ENCODE assay signal across 8 mouse cellular contexts in genomic region chr15:3269996-3270645, GRCm38 (mm10). TPM values are rescaled to one million over a fixed set of nuclear protein-coding genes. Genes with fewer than 3 reads are reported as not detected.
A peak's percentile ranks its signal among the peaks of the same experiment; 100 is the strongest.
DNase-seq lines count a peak whose midpoint lies in the region; ATAC-seq lines count a peak whose summit lies in the region.

No protein-coding gene starts in this region.

- H3K79me2 ChIP-seq in macrophage (ENCODE audit: inconsistent target), result peaks cover 43% of the 10 kb centered on the region

- WGBS in lung, embryonic 15.5 days, result 39% methylated on average over 6 of the region's 6 CpGs
- 21% methylated on average over 6 of the region's 6 CpGs for WGBS in intestine, embryonic 16.5 days
- WGBS in macrophage (ENCODE audit: missing documents), result 23% methylated on average over 6 of the region's 6 CpGs

- peak overlapping the region; percentile 87 for H3K27ac ChIP-seq in lung, embryonic 15.5 days
- peak overlapping the region; percentile 85 for H3K27ac ChIP-seq in intestine, embryonic 16.5 days (ENCODE audit: low read length)
- H3K27ac ChIP-seq in macrophage, result peak overlapping the region; percentile 99

- no peaks in the 10 kb centered on the region for H3K9me3 ChIP-seq in lung, embryonic 15.5 days
- H3K9me3 ChIP-seq in erythroblast, embryonic 14.5 days (ENCODE audit: control insufficient read depth, low read length), result no peaks in the 10 kb centered on the region
- no peaks in the 10 kb centered on the region for H3K9me3 ChIP-seq in intestine, embryonic 16.5 days (ENCODE audit: control insufficient read depth, low read length)

- H3K4me2 ChIP-seq in lung, embryonic 15.5 days, result peak overlapping the region; percentile 54
- peak overlapping the region; percentile 35 for H3K4me2 ChIP-seq in intestine, embryonic 16.5 days (ENCODE audit: low read depth, low read length)

- no peak overlapping the region for H3K9ac ChIP-seq in lung, embryonic 15.5 days
- H3K9ac ChIP-seq in intestine, embryonic 16.5 days (ENCODE audit: low read depth, low read length), result peak overlapping the region; percentile 44

- H3K4me1 ChIP-seq in lung, embryonic 15.5 days, result peaks cover 12% of the 10 kb centered on the region
- peaks cover 5% of the 10 kb centered on the region for H3K4me1 ChIP-seq in erythroblast, embryonic 14.5 days (ENCODE audit: control insufficient read depth)
- peaks cover 12% of the 10 kb centered on the region for H3K4me1 ChIP-seq in intestine, embryonic 16.5 days (ENCODE audit: control insufficient read depth, insufficient read depth, low read length)

- no peak for DNase-seq in lung, postnatal 10 days
- DNase-seq in layer of hippocampus, postnatal 25 days (ENCODE audit: extremely low spot score in 1 of 2, low spot score in 1 of 2), result no peak
- no peak for DNase-seq in layer of hippocampus, adult 8-10 months (ENCODE audit: low spot score in 2 of 2)
- no peak for DNase-seq in cerebellum, adult 11 months

- ATAC-seq in lung, embryonic 15.5 days (ENCODE audit: borderline replicate concordance, extremely low read depth, low FRiP score, low TSS enrichment), result 0 out of 2 replicates have a peak, but pooled peaks have one; percentile 24
- peak; percentile 48 for ATAC-seq in intestine, embryonic 16.5 days

- no peaks in the 10 kb centered on the region for H3K36me3 ChIP-seq in lung, embryonic 15.5 days
- no peaks in the 10 kb centered on the region; the same call in 1 of the 2 replicates for H3K36me3 ChIP-seq in erythroblast, embryonic 14.5 days (ENCODE audit: control insufficient read depth)
- no peaks in the 10 kb centered on the region for H3K36me3 ChIP-seq in intestine, embryonic 16.5 days (ENCODE audit: control insufficient read depth, insufficient read depth, low read length)
- no peaks in the 10 kb centered on the region; the same call in 1 of the 2 replicates for H3K36me3 ChIP-seq in macrophage (ENCODE audit: inconsistent target)

- no peaks in the 10 kb centered on the region for H3K27me3 ChIP-seq in lung, embryonic 15.5 days
- H3K27me3 ChIP-seq in erythroblast, embryonic 14.5 days (ENCODE audit: control insufficient read depth), result no peaks in the 10 kb centered on the region
- no peaks in the 10 kb centered on the region for H3K27me3 ChIP-seq in intestine, embryonic 16.5 days (replicated peaks; ENCODE audit: control insufficient read depth, insufficient read depth, low read length)

- H3K4me3 ChIP-seq in lung, embryonic 15.5 days, result peak overlapping the region; percentile 40
- H3K4me3 ChIP-seq in erythroblast, embryonic 14.5 days (replicated peaks), result peak overlapping the region; percentile 60
- H3K4me3 ChIP-seq in intestine, embryonic 16.5 days (ENCODE audit: low read length), result peak overlapping the region; percentile 54
- peak overlapping the region; percentile 89 for H3K4me3 ChIP-seq in macrophage (ENCODE audit: inconsistent target)

RNA-seq across cellular contexts. Expression of gene Selenop, which starts 1.8 kb away (rescaled TPM):
- polyA plus RNA-seq in lung, embryonic 15.5 days (2015; fragmentation: Nextera tagmentation; extraction: Ambion mirVana), result 120 and 123 TPM in 2 replicates
- polyA plus RNA-seq in erythroblast, embryonic 14.5 days (2012), result 0.26 and 0.56 TPM in 2 replicates
- 512 and 640 TPM in 2 replicates for polyA plus RNA-seq in intestine, embryonic 16.5 days (2015; fragmentation: Nextera tagmentation; extraction: Ambion mirVana)
- total RNA-seq in macrophage (2018; cell fraction: chromatin; rRNA removed), result 1,000 to 10,000 TPM in 1 of 26 experiments, 100 to 1,000 TPM in 10, 10 to 100 TPM in 15; 23.8 to 1,148 (median 94.1) TPM
- total RNA-seq in macrophage (2018; cell fraction: cytosol; rRNA removed), result over 10,000 TPM in 10 of 26 experiments, 1,000 to 10,000 TPM in 16; 1,265 to 11,944 (median 5,711) TPM
- total RNA-seq in macrophage (2018; cell fraction: nucleus; rRNA removed), result 1,000 to 10,000 TPM in 14 of 26 experiments, 100 to 1,000 TPM in 12; 298 to 6,070 (median 1,195) TPM
- polyA plus RNA-seq in macrophage (2018), result 3,955 to 15,839 TPM (median 14,226 TPM) in 3 replicates
- 100 to 1,000 TPM; 290 to 344 TPM for total RNA-seq in layer of hippocampus, postnatal 25 days (2021)
- 100 to 1,000 TPM; 276 to 311 (median 294) TPM for total RNA-seq in layer of hippocampus, adult 8-10 months (2022)

RNA-seq across cellular contexts. Expression of gene Ccdc152, which starts 33.2 kb away (rescaled TPM):
- 0.21 and 0.29 TPM in 2 replicates for polyA plus RNA-seq in lung, embryonic 15.5 days (2015; fragmentation: Nextera tagmentation; extraction: Ambion mirVana)
- not detected in 2 replicates for polyA plus RNA-seq in erythroblast, embryonic 14.5 days (2012)
- 0.24 and 0.58 TPM in 2 replicates for polyA plus RNA-seq in intestine, embryonic 16.5 days (2015; fragmentation: Nextera tagmentation; extraction: Ambion mirVana)
- not detected for total RNA-seq in macrophage (2018; cell fraction: chromatin; rRNA removed)
- total RNA-seq in macrophage (2018; cell fraction: cytosol; rRNA removed), result 1 to 10 TPM in 12 of 26 experiments, under 1 TPM in 14; 0.11 to 5.3 (median 0.90) TPM
- total RNA-seq in macrophage (2018; cell fraction: nucleus; rRNA removed), result under 1 TPM in 4 of 26 experiments, not detected in 22; 0.40 to 0.85 (median 0.63) TPM
- polyA plus RNA-seq in macrophage (2018), result 1.4 to 22.5 TPM in 2 of 3 replicates, not detected in the other
- not detected for total RNA-seq in layer of hippocampus, postnatal 25 days (2021)
- total RNA-seq in layer of hippocampus, adult 8-10 months (2022), result not detected

Comparison
In these comparisons a context has a peak if more than half of its experiments do, and no peak if none do; other contexts are left out.
1. RNA of gene Selenop, which starts 1.8 kb away (polyA plus RNA-seq): 3,955 to 15,839 TPM in macrophage, 512 to 640 TPM in intestine, embryonic 16.5 days and 120 to 123 TPM in lung, embryonic 15.5 days; 0.26 to 0.56 TPM in erythroblast, embryonic 14.5 days; every median in the first group is over 10 times any median in the second.
2. Peak in every context shown above with its lines, with median percentiles within 50 percentile points of each other: H3K27ac ChIP-seq and H3K4me3 ChIP-seq.